ENCODE assay signal across 19 mouse cellular contexts in genomic region chr17:88817601-88818000, GRCm38 (mm10). TPM values are rescaled to one million over a fixed set of nuclear protein-coding genes. Genes with fewer than 3 reads are reported as not detected.
DNase-seq lines count a peak whose midpoint lies in the region; ATAC-seq and TF ChIP-seq lines count a peak whose summit lies in the region.
"Had no signal": no experiment of that assay in that cellular context is flagged by ENCODE, and none has a peak within 500 bp of the region (broad histone marks: within the 10 kb centered on the region; RNA-seq: fewer than 3 reads in every experiment).

No protein-coding gene starts in this region.

- H3K4me2 ChIP-seq in forebrain, embryonic 16.5 days (ENCODE audit: low read length), result no peak overlapping the region
- H3K4me2 ChIP-seq in forebrain, embryonic 12.5 days, result no peak overlapping the region
- H3K4me2 ChIP-seq in midbrain, embryonic 15.5 days, result no peak overlapping the region
- no peak overlapping the region for H3K4me2 ChIP-seq in midbrain, embryonic 13.5 days (replicated peaks)
- H3K4me2 ChIP-seq: embryonic facial prominence, embryonic 13.5 days; heart, embryonic 11.5 days; limb, embryonic 15.5 days; neural tube, embryonic 12.5 days had no signal

- peak; percentile 59 for ATAC-seq in forebrain, embryonic 16.5 days
- ATAC-seq in forebrain, embryonic 12.5 days (ENCODE audit: low FRiP score), result no peak
- ATAC-seq in midbrain, embryonic 15.5 days (replicated peaks), result 0 out of 2 replicates have a peak, but pooled peaks have one; percentile 39
- ATAC-seq in midbrain, embryonic 13.5 days, result no peak
- ATAC-seq: hindbrain, embryonic 16.5 days; liver, postnatal 0 days had no signal

- 0 out of 2 replicates have a peak, but pooled peaks cover 2% of the 10 kb centered on the region for H3K4me1 ChIP-seq in forebrain, embryonic 16.5 days (replicated peaks; ENCODE audit: control insufficient read depth, insufficient read depth, low read length)
- no peaks in the 10 kb centered on the region for H3K4me1 ChIP-seq in forebrain, embryonic 12.5 days
- H3K4me1 ChIP-seq in midbrain, embryonic 15.5 days, result no peaks in the 10 kb centered on the region
- H3K4me1 ChIP-seq in midbrain, embryonic 13.5 days (replicated peaks), result no peaks in the 10 kb centered on the region
- H3K4me1 ChIP-seq: embryonic facial prominence, embryonic 13.5 days; limb, embryonic 15.5 days; neural tube, embryonic 12.5 days had no signal

- no peak overlapping the region for H3K4me3 ChIP-seq in forebrain, embryonic 16.5 days (replicated peaks; ENCODE audit: low read length)
- H3K4me3 ChIP-seq in forebrain, embryonic 12.5 days (replicated peaks), result no peak overlapping the region
- H3K4me3 ChIP-seq in midbrain, embryonic 15.5 days, result no peak overlapping the region
- no peak overlapping the region for H3K4me3 ChIP-seq in midbrain, embryonic 13.5 days (replicated peaks)
- H3K4me3 ChIP-seq in layer of hippocampus, adult 2 months, result no peak overlapping the region
- H3K4me3 ChIP-seq: embryonic facial prominence, embryonic 13.5 days; limb, embryonic 15.5 days; neural tube, embryonic 12.5 days had no signal

- no peaks in the 10 kb centered on the region for H3K27me3 ChIP-seq in forebrain, embryonic 16.5 days (replicated peaks; ENCODE audit: control insufficient read depth, insufficient read depth, low read length)
- no peaks in the 10 kb centered on the region for H3K27me3 ChIP-seq in forebrain, embryonic 12.5 days
- H3K27me3 ChIP-seq in midbrain, embryonic 15.5 days (replicated peaks), result no peaks in the 10 kb centered on the region
- H3K27me3 ChIP-seq in midbrain, embryonic 13.5 days, result no peaks in the 10 kb centered on the region
- H3K27me3 ChIP-seq: embryonic facial prominence, embryonic 13.5 days; limb, embryonic 15.5 days; neural tube, embryonic 12.5 days had no signal

- no peak for TF ChIP-seq CTCF in layer of hippocampus, adult 2 months (conservative IDR thresholded peaks at IDR 0.05)

- H3K36me3 ChIP-seq in forebrain, embryonic 16.5 days (ENCODE audit: control insufficient read depth, insufficient read depth), result no peaks in the 10 kb centered on the region
- H3K36me3 ChIP-seq in forebrain, embryonic 12.5 days (replicated peaks), result no peaks in the 10 kb centered on the region
- no peaks in the 10 kb centered on the region for H3K36me3 ChIP-seq in midbrain, embryonic 15.5 days (replicated peaks)
- no peaks in the 10 kb centered on the region for H3K36me3 ChIP-seq in midbrain, embryonic 13.5 days
- H3K36me3 ChIP-seq: embryonic facial prominence, embryonic 13.5 days; limb, embryonic 15.5 days; neural tube, embryonic 12.5 days had no signal

- no peak overlapping the region for H3K9ac ChIP-seq in forebrain, embryonic 16.5 days (replicated peaks; ENCODE audit: low read depth, low read length)
- no peak overlapping the region for H3K9ac ChIP-seq in forebrain, embryonic 12.5 days
- no peak overlapping the region for H3K9ac ChIP-seq in midbrain, embryonic 15.5 days
- no peak overlapping the region for H3K9ac ChIP-seq in midbrain, embryonic 13.5 days (replicated peaks)
- H3K9ac ChIP-seq: embryonic facial prominence, embryonic 13.5 days; limb, embryonic 15.5 days; liver, postnatal 0 days; neural tube, embryonic 12.5 days had no signal

- DNase-seq in layer of hippocampus, adult 2 months (ENCODE audit: low spot score in 2 of 2), result peak; percentile 11 to 16
- DNase-seq in telencephalon, adult 2 months (ENCODE audit: low read depth, low spot score), result peak; percentile 38
- no peak for DNase-seq in urinary bladder, postnatal 14 days (ENCODE audit: low spot score)
- DNase-seq in cerebellum, adult 11-12 months, result no peak
- DNase-seq: cerebellum, adult 18-20 months; gastrocnemius, postnatal 36 days; kidney, adult 8-10 months; liver, postnatal 0 days; lung, postnatal 36 days had no signal

- H3K27ac ChIP-seq in forebrain, embryonic 16.5 days (ENCODE audit: low read length), result no peak overlapping the region
- no peak overlapping the region for H3K27ac ChIP-seq in forebrain, embryonic 12.5 days
- no peak overlapping the region for H3K27ac ChIP-seq in midbrain, embryonic 15.5 days
- H3K27ac ChIP-seq in midbrain, embryonic 13.5 days, result no peak overlapping the region
- 0 out of 2 replicates have a peak overlapping the region, but pooled peaks have one; percentile 23 for H3K27ac ChIP-seq in layer of hippocampus, adult 2 months
- H3K27ac ChIP-seq: embryonic facial prominence, embryonic 13.5 days; limb, embryonic 15.5 days; neural tube, embryonic 12.5 days had no signal

- H3K9me3 ChIP-seq in forebrain, embryonic 16.5 days (ENCODE audit: control insufficient read depth, low read length), result no peaks in the 10 kb centered on the region
- no peaks in the 10 kb centered on the region for H3K9me3 ChIP-seq in forebrain, embryonic 12.5 days
- H3K9me3 ChIP-seq in midbrain, embryonic 15.5 days, result no peaks in the 10 kb centered on the region
- no peaks in the 10 kb centered on the region for H3K9me3 ChIP-seq in midbrain, embryonic 13.5 days
- H3K9me3 ChIP-seq: embryonic facial prominence, embryonic 13.5 days; limb, embryonic 15.5 days; neural tube, embryonic 12.5 days had no signal

- 13% methylated on average over 2 of the region's 2 CpGs for WGBS in forebrain, embryonic 16.5 days
- 37% methylated on average over 2 of the region's 2 CpGs for WGBS in forebrain, embryonic 12.5 days
- WGBS in midbrain, embryonic 15.5 days, result 34% methylated on average over 2 of the region's 2 CpGs
- 13% methylated on average over 2 of the region's 2 CpGs for WGBS in midbrain, embryonic 13.5 days

RNA-seq across cellular contexts. Expression of gene Lhcgr, which starts 25.8 kb away (rescaled TPM):
- polyA plus RNA-seq in forebrain, embryonic 16.5 days (2015; fragmentation: Nextera tagmentation; extraction: Ambion mirVana), result 1.6 and 3.2 TPM in 2 replicates
- polyA plus RNA-seq in forebrain, embryonic 12.5 days (2016; fragmentation: Nextera tagmentation; extraction: Ambion mirVana), result 0.06 and 0.69 TPM in 2 replicates
- polyA plus RNA-seq in midbrain, embryonic 15.5 days (2015; fragmentation: Nextera tagmentation; extraction: Ambion mirVana), result 0.97 and 1.5 TPM in 2 replicates
- polyA plus RNA-seq in midbrain, embryonic 13.5 days (2015; fragmentation: Nextera tagmentation; extraction: Ambion mirVana), result 0.39 and 0.42 TPM in 2 replicates
- total RNA-seq in layer of hippocampus, adult 2 months (2021), result under 1 TPM; 0.08 to 0.22 TPM
- total RNA-seq: gastrocnemius, postnatal 36 days had no signal
- polyA plus RNA-seq: liver, postnatal 0 days; stomach, embryonic 14.5 days had no signal

Comparison
In these comparisons a context has a peak if more than half of its experiments do, and no peak if none do; other contexts are left out.
1. ATAC-seq: peak in forebrain, embryonic 16.5 days (single experiment) and midbrain, embryonic 15.5 days (single experiment); none in forebrain, embryonic 12.5 days (single experiment) and midbrain, embryonic 13.5 days (single experiment).
2. DNase-seq: peak in layer of hippocampus, adult 2 months (2 of 2) and telencephalon, adult 2 months (single experiment); none in urinary bladder, postnatal 14 days (single experiment) and cerebellum, adult 11-12 months (single experiment).